Mouse (Mus musculus) intestine, embryonic 16.5 days (tissue): ENCODE measurements at regions not wholly inside any gene's neighbourhood (a gene's known extent, or its start where the extent isn't known, plus 50 kb on each side); places are given as distances from the start of the nearest gene placed in this dataset.
"Not testable (repeated sequence)": the region's sequence is repeated elsewhere in the genome, so short reads cannot be mapped to it uniquely, and the experiment has no call there.

Source experiments
- ATAC-seq: fragments of 200-750 bp; cut with Nextera tagmentation; 2 replicates; pipeline ENCODE4 v1.8.0; 2017; ENCODE audit warnings: moderate TSS enrichment, moderate library complexity
- H3K27ac ChIP-seq: fragments of 300-500 bp; sonication (generic); 2 replicates; pipeline ENCODE4 v1.5.1; 2014; ENCODE audit warnings: mild to moderate bottlenecking, low read length
- H3K27me3 ChIP-seq: fragments of 300-500 bp; sonication (generic); replicated peaks from 2 replicates; pipeline ENCODE4 v1.6.1; 2014; ENCODE audit warnings: low read length, control low read depth, mixed read lengths; ENCODE audit not compliant: control insufficient read depth, insufficient read depth
- H3K36me3 ChIP-seq: fragments of 300-500 bp; sonication (generic); 2 replicates; pipeline ENCODE4 v1.6.1; 2014; ENCODE audit warnings: low read length, control low read depth; ENCODE audit not compliant: control insufficient read depth, insufficient read depth
- H3K4me1 ChIP-seq: fragments of 300-500 bp; sonication (generic); 2 replicates; pipeline ENCODE4 v1.6.1; 2014; ENCODE audit warnings: low read length, control low read depth, mixed read lengths; ENCODE audit not compliant: control insufficient read depth, insufficient read depth
- H3K4me2 ChIP-seq: fragments of 300-500 bp; sonication (generic); 2 replicates; pipeline ENCODE4 v1.6.1; 2014; ENCODE audit warnings: low read depth, low read length, control low read depth
- H3K4me3 ChIP-seq: fragments of 300-500 bp; sonication (generic); 2 replicates; pipeline ENCODE4 v1.5.1; 2014; ENCODE audit warnings: mild to moderate bottlenecking, low read length
- H3K9ac ChIP-seq: fragments of 300-500 bp; sonication (generic); 2 replicates; pipeline ENCODE4 v1.6.1; 2014; ENCODE audit warnings: low read depth, low read length
- H3K9me3 ChIP-seq: fragments of 300-500 bp; sonication (generic); 2 replicates; pipeline ENCODE4 v1.6.1; 2016; ENCODE audit warnings: low read length, control low read depth; ENCODE audit not compliant: control insufficient read depth
- WGBS: fragments of 180-500 bp; shearing (Covaris S2); extraction: QIAGEN DNeasy Blood & Tissue Kit; methylation state at CpG from one replicate; pipeline ENCODE4 v1.1.7; 2014; 5-methylcytosine and 5-hydroxymethylcytosine counted together

DNA sequence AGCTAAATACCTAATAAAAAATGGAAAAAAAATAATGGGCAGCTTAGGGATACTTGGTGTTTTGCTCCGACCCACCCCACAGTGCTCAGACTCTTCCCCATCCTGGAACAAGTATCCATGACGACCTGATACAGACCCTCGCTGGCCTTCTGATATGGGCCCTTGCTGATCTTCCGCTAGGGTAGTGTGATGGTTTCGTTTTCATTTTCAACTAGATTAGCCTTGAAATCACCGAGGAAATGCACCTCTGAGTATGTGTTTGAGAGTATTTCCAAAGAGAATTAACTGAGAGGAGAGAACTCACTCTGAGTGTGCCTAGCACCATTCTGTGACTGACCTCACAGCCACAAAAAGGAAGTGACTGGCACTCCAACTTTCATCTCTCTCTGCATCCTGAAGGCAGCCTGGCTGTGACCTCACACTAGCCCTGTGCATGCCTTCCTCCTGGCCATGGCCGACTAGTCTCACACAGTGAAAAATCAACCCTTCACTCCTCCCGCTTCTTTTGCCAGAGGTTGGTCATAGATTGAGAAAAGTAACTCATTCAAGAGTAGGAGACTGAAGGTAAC, 700.5 kb upstream of the Intu start:
- WGBS = 84% methylated on average over 8 of the region's 8 CpGs
- ATAC-seq = no peak
- Histone ChIP-seq H3K4me2 (no peak overlapping the region), H3K36me3 (no peaks in the 10 kb centered on the region), H3K27me3 (no peaks in the 10 kb centered on the region), H3K9me3 (no peaks in the 10 kb centered on the region), H3K27ac (no peak overlapping the region), H3K9ac (no peak overlapping the region), H3K4me3 (no peak overlapping the region), H3K4me1 (no peaks in the 10 kb centered on the region)

DNA sequence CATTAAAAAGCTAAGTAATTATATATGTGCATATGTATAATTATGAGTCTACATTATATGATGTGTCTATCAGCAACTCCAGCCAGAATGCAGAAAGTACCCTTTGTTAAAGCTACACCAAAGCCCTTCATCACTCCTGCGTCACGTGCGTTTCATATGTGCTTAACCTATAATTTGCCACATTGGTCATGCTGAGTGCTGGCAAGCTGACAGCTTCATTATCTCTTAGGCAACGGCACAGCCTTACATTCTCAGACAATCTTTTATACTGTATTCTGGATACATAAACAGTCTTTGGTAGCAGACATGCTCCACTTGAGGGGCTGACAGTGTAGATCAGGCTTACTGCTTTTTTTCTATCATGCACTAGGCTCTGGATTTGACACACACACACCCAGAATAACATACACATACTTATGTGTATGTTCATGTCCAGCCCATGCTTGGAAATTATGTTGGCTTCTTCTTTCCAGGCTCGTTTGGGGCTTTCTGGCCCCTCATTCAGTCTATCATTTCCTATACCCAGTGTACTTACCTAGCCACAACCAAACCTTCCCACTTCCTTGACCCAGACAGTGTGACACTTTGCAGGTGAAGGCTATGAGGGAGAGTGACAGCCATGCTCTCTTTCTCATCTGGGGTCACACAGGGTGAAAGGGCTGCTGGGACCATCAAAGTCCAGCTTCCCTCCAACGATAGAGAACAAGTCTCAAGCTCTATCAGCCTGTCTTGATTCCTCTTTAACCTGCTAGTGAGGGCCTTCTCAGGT, 692.5 kb upstream of the Intu start:
- Histone ChIP-seq H3K27ac (no peak overlapping the region), H3K9ac (no peak overlapping the region), H3K4me1 (no peaks in the 10 kb centered on the region; the same call in 1 of the 2 replicates), H3K36me3 (no peaks in the 10 kb centered on the region), H3K27me3 (no peaks in the 10 kb centered on the region), H3K9me3 (no peaks in the 10 kb centered on the region), H3K4me2 (no peak overlapping the region), H3K4me3 (no peak overlapping the region)
- no peak for ATAC-seq
- 57% methylated on average over 6 of the region's 6 CpGs for WGBS

DNA sequence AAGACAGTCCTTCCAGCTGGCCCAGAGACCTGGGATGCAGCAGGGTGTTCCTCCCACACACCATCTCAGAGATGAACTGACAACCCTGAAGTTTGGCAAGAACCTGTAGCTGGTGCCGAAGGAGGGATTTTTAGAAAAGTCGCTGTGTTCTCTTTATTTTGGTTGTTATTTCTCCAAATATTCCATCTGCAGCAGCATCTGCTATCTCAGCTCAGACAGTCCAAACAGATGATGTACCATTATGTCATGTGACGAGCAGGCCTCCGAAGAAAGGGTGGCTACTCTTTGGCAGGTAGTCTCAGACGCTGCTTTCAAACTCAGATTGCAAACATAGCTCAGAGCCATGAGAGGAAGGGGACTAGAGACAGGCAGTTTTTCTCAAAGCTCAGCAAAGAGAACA, 690.1 kb upstream of the Intu start:
- Histone ChIP-seq H3K27me3 (no peaks in the 10 kb centered on the region), H3K4me1 (no peaks in the 10 kb centered on the region; the same call in 1 of the 2 replicates), H3K27ac (no peak overlapping the region), H3K9ac (no peak overlapping the region), H3K9me3 (no peaks in the 10 kb centered on the region), H3K4me2 (no peak overlapping the region), H3K4me3 (no peak overlapping the region), H3K36me3 (no peaks in the 10 kb centered on the region)
- 76% methylated on average over 5 of the region's 5 CpGs for WGBS
- no peak for ATAC-seq

DNA sequence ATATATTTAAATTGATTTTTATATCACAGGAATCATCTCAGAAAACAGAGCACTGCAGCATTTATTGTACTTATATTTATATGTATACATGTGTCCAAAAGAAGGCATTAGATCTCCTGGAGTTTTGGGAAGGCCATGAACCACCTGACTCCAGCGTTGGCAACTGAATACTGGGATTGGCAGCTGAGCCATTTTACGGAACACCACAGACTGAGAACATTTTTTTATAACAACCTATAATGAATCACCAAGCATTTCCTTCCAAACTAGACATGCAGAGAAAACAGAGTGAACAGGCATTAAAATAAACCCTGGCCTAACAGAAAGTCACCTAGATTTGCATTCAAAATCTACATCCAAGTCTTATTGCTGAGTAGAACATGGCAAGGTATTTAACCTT, 686.0 kb upstream of the Intu start:
- Histone ChIP-seq H3K4me2 (no peak overlapping the region), H3K27me3 (no peaks in the 10 kb centered on the region), H3K9ac (no peak overlapping the region), H3K4me3 (no peak overlapping the region), H3K36me3 (no peaks in the 10 kb centered on the region), H3K9me3 (no peaks in the 10 kb centered on the region), H3K27ac (no peak overlapping the region), H3K4me1 (no peaks in the 10 kb centered on the region)
- WGBS = 85% methylated on average over 2 of the region's 2 CpGs
- ATAC-seq = no peak

DNA sequence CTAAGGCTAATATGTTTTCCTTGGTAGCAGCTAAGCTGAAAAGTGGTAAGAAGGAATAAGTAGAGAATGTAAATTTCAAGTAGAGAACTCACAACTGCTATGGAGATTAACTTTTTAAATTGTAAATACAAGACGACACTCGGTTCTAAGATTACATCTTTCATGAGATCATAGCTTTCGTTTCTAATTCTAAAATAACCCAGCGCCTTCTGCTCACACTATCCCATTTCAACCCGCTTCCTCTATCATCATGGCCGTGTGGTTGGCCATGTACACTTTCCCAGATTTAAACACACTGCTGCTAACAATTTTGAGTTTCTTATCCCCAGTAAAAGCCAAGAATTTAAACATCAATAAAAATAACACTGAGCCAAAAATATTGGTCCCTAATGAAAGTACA, 682.3 kb upstream of the Intu start:
- H3K9ac ChIP-seq = no peak overlapping the region
- H3K4me3 ChIP-seq = no peak overlapping the region
- no peak overlapping the region for H3K27ac ChIP-seq
- H3K4me1 ChIP-seq = no peaks in the 10 kb centered on the region
- no peaks in the 10 kb centered on the region for H3K27me3 ChIP-seq
- ATAC-seq = no peak
- no peaks in the 10 kb centered on the region for H3K36me3 ChIP-seq
- no peaks in the 10 kb centered on the region for H3K9me3 ChIP-seq
- WGBS = 90% methylated on average over 6 of the region's 6 CpGs
- no peak overlapping the region for H3K4me2 ChIP-seq

DNA sequence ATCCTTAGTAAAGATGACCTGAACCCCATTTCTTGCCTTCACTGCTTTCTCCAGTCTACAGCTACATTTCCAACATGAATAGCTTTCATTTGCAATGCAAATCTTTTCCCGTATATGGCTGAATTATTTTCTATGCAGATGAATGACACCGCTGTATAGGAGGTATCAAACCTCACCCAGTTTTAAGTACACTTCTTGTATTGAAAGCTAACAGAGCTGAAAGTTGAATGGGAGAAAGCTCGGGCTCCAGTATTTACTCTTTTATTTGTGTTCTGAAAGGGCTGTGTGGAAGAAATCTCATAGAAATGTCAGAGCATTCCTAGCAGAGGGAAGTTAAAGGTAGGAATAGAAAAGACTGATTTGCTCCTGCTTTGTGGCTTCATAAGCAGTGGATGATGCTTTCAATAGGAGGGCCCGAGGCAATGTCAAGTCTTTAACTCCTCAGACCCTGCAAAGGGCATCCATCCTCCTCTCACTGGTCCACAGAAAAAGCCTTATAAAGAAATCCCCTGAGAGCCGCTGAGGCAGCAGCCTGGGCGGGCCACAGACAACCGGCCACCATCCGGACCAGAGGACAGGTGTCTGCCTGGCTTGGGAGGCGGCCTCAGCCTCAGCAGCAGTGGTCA, 673.8 kb upstream of the Intu start:
- Histone ChIP-seq H3K9me3 (no peaks in the 10 kb centered on the region), H3K4me1 (no peaks in the 10 kb centered on the region), H3K36me3 (no peaks in the 10 kb centered on the region), H3K9ac (no peak overlapping the region), H3K27ac (no peak overlapping the region), H3K4me3 (no peak overlapping the region), H3K27me3 (no peaks in the 10 kb centered on the region), H3K4me2 (no peak overlapping the region)
- no peak for ATAC-seq
- WGBS = 89% methylated on average over 8 of the region's 9 CpGs

DNA sequence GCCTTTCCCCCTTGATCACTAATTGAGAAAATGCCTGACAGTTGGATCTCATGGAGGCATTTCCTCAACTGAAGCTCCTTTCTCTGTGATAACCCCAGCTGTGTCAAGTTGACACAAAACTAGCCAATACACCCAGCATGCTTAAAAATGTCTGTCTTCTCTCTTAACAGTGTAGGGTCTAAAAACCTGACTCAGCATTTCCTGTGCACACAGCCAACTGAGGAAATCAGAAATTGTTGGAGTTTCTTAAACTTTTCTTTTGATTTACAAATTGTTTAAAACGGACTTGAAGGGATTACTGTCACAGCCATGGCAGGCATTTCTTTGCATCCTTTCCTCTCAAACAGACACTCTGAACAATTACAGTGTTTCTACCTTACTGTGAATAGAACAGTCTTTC, 655.0 kb upstream of the Intu start:
- not testable (repeated sequence) for H3K9ac ChIP-seq, H3K36me3 ChIP-seq, H3K9me3 ChIP-seq, ATAC-seq, H3K27ac ChIP-seq, H3K4me2 ChIP-seq, H3K27me3 ChIP-seq, H3K4me1 ChIP-seq, H3K4me3 ChIP-seq
- 82% methylated on average over 1 of the region's 1 CpGs for WGBS

DNA sequence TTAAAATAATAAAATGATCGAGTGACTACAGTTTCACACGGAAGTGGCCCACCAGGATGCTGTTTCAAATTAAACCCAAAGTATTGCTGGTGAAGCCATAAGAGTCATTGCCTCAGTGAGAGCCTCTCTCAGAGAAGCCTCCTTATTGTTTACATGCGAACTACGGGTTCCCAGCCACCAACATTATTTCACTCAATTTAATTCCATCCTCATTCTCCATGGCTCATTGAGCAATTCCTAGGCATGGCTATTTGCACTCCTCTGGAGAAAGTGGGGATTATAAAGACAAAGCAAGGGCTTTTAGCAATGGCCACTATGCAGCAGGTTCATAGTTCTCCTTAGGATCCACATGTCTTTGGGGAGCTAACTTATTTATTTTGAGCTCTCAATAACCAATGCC, 646.7 kb upstream of the Intu start:
- Histone ChIP-seq H3K4me1 (no peaks in the 10 kb centered on the region), H3K36me3 (no peaks in the 10 kb centered on the region), H3K27ac (no peak overlapping the region), H3K4me3 (no peak overlapping the region), H3K9ac (no peak overlapping the region), H3K9me3 (no peaks in the 10 kb centered on the region), H3K27me3 (no peaks in the 10 kb centered on the region), H3K4me2 (no peak overlapping the region)
- ATAC-seq = no peak
- 82% methylated on average over 4 of the region's 4 CpGs for WGBS

DNA sequence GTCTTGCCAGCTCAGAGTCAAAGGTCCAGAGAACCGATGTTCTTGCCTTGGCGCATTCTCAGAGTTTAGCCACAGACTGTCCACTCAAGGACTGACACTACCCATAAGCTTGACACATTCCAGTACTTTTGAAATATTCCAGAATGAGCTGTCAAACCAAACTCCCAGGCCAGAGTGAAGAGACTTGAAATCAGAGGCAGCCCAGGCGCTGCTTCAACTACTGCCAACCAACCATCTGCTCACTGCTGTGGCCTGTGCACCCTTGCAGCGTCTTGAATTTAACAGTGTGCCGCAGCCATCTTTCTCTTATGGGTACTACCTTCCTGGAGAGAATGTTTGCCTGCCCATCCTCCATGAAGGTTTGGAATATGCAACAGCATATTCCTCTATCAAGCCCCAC, 642.7 kb upstream of the Intu start:
- Histone ChIP-seq H3K4me3 (no peak overlapping the region), H3K4me2 (no peak overlapping the region), H3K4me1 (no peaks in the 10 kb centered on the region), H3K9ac (no peak overlapping the region), H3K27ac (no peak overlapping the region), H3K36me3 (no peaks in the 10 kb centered on the region), H3K9me3 (no peaks in the 10 kb centered on the region), H3K27me3 (no peaks in the 10 kb centered on the region)
- ATAC-seq = no peak
- 63% methylated on average over 5 of the region's 5 CpGs for WGBS
